Mouse (Mus musculus): ENCODE results near the gene Sptssa. TPM values are rescaled to one million over a fixed set of nuclear protein-coding genes. Genes with fewer than 3 reads are reported as not detected.

The Sptssa gene
- total and polyA plus RNA-seq, 3 experiments = 34.0 to 125 (median 66.7) TPM

GRCm38 (mm10) chr12:54600482-54600881 is 55.9 kb downstream of the Sptssa start:
- peaks cover 0 to 7% of the 10 kb centered on the region in 2 experiments; a peak in 2 of 4 replicates for H3K4me1 ChIP-seq (ENCODE audit: control insufficient read depth in 1 of 2, insufficient read depth in 2 of 2)
- no peaks in the 10 kb centered on the region for H3K79me2 ChIP-seq (replicated peaks; ENCODE audit: control insufficient read depth, extremely low read depth, insufficient read depth, poor library complexity, severe bottlenecking)
- H3K36me3 ChIP-seq (replicated peaks in 1 of 2; ENCODE audit: control insufficient read depth in 1 of 2, insufficient read depth in 1 of 2, low read length in 1 of 2) = no peaks in the 10 kb centered on the region
- H3K9ac ChIP-seq (ENCODE audit: insufficient read depth, low read depth) = no peak overlapping the region
- H3K27ac ChIP-seq (ENCODE audit: insufficient read depth, low read depth) = no peak overlapping the region
- peaks cover 4% of the 10 kb centered on the region for H3K9me3 ChIP-seq (replicated peaks; ENCODE audit: low read length)
- H3K4me2 ChIP-seq (ENCODE audit: insufficient read depth, low read depth, poor library complexity, severe bottlenecking) = no peak overlapping the region
- in situ Hi-C loops (cut with MboI; ENCODE audit: low pct_ligation_motif_present, low pct_unique_long_range_greater_than_20kb, low sequenced_read_pairs) (no loop called here), dilution Hi-C loops (cut with MboI; ENCODE audit: extremely low pct_ligation_motif_present, extremely low pct_unique_long_range_greater_than_20kb, low sequenced_read_pairs) (no loop called here)
- TF ChIP-seq POLR2A (IDR thresholded peaks at IDR 0.05; ENCODE audit: low read depth, low read length) (no peak), ETS1 (conservative IDR thresholded peaks at IDR 0.05; ENCODE audit: low read depth, low read length) (no peak), HCFC1 (IDR thresholded peaks at IDR 0.05; ENCODE audit: low read depth, low read length) (no peak), POLR2AphosphoS2 (IDR thresholded peaks at IDR 0.05; ENCODE audit: low read depth, low read length) (no peak), CTCF (conservative IDR thresholded peaks at IDR 0.05 in 1 of 2, IDR thresholded peaks at IDR 0.05 in 1 of 2; ENCODE audit: low read depth in 2 of 2, low read length in 2 of 2) (no peak), ZNF384 (IDR thresholded peaks at IDR 0.05; ENCODE audit: low read depth, low read length) (no peak), UBTF (IDR thresholded peaks at IDR 0.05; ENCODE audit: low read depth, low read length) (no peak), MXI1 (IDR thresholded peaks at IDR 0.05; ENCODE audit: low read depth, low read length) (no peak), MYC (IDR thresholded peaks at IDR 0.05; ENCODE audit: low read depth, low read length) (no peak), EP300 (IDR thresholded peaks at IDR 0.05; ENCODE audit: low read length) (no peak), ZKSCAN1 (IDR thresholded peaks at IDR 0.05; ENCODE audit: borderline replicate concordance, low read depth, low read length) (no peak), KAT2A (IDR thresholded peaks at IDR 0.05; ENCODE audit: insufficient replicate concordance, low read length) (no peak), RAD21 (IDR thresholded peaks at IDR 0.05; ENCODE audit: low read depth, low read length) (no peak)
- DNase-seq (ENCODE audit: extremely low read depth) = no peak
- H3K27me3 ChIP-seq (replicated peaks) = no peaks in the 10 kb centered on the region
- no peak overlapping the region for H3K4me3 ChIP-seq (replicated peaks in 1 of 3; ENCODE audit: low read depth in 2 of 3, low read length in 2 of 3, poor library complexity in 1 of 3)

- in situ Hi-C loops (cut with MboI; ENCODE audit: low pct_ligation_motif_present, low pct_unique_long_range_greater_than_20kb, low sequenced_read_pairs) = no loop called here
- no peak for TF ChIP-seq MAFK (IDR thresholded peaks at IDR 0.05; ENCODE audit: insufficient replicate concordance, low read length)
- TF ChIP-seq MAX (IDR thresholded peaks at IDR 0.05; ENCODE audit: low read length) = no peak
- TF ChIP-seq SIN3A (IDR thresholded peaks at IDR 0.05; ENCODE audit: low read length) = no peak
- no peak for TF ChIP-seq MYC (IDR thresholded peaks at IDR 0.05; ENCODE audit: low read depth, low read length)
- no peak for TF ChIP-seq MXI1 (IDR thresholded peaks at IDR 0.05; ENCODE audit: low read depth, low read length)
- no peak for TF ChIP-seq MAZ (IDR thresholded peaks at IDR 0.05; ENCODE audit: low read depth, low read length)
- no peak for TF ChIP-seq ELF1 (IDR thresholded peaks at IDR 0.05; ENCODE audit: low read depth, low read length)
- TF ChIP-seq ZNF384 (IDR thresholded peaks at IDR 0.05; ENCODE audit: low read depth, low read length) = no peak
- TF ChIP-seq MEF2A (IDR thresholded peaks at IDR 0.05; ENCODE audit: borderline replicate concordance, low read depth, low read length) = no peak
- Histone ChIP-seq H3K9ac (ENCODE audit: insufficient read depth, low read depth) (no peak overlapping the region), H3K79me2 (replicated peaks; ENCODE audit: control insufficient read depth, extremely low read depth, insufficient read depth, poor library complexity, severe bottlenecking) (no peaks in the 10 kb centered on the region), H3K36me3 (replicated peaks in 1 of 2; ENCODE audit: control insufficient read depth in 1 of 2, insufficient read depth in 1 of 2, low read length in 1 of 2) (no peaks in the 10 kb centered on the region), H3K9me3 (replicated peaks; ENCODE audit: low read length) (peaks cover 4% of the 10 kb centered on the region), H3K4me1 (ENCODE audit: control insufficient read depth in 1 of 2, insufficient read depth in 2 of 2) (peaks cover 0 to 7% of the 10 kb centered on the region in 2 experiments; a peak in 2 of 4 replicates), H3K27ac (ENCODE audit: insufficient read depth, low read depth) (no peak overlapping the region), H3K4me2 (ENCODE audit: insufficient read depth, low read depth, poor library complexity, severe bottlenecking) (no peak overlapping the region), H3K27me3 (replicated peaks) (no peaks in the 10 kb centered on the region), H3K4me3 (replicated peaks in 1 of 3; ENCODE audit: low read depth in 2 of 3, low read length in 2 of 3, poor library complexity in 1 of 3) (no peak overlapping the region)
- no peak for DNase-seq (ENCODE audit: extremely low read depth)
- dilution Hi-C loops (cut with MboI; ENCODE audit: extremely low pct_ligation_motif_present, extremely low pct_unique_long_range_greater_than_20kb, low sequenced_read_pairs) = no loop called here
These were observed 58.0 kb downstream of the Sptssa start for GRCm38 (mm10) chr12:54598358-54598757.

Measured in CH12.LX (cell line).